Mouse (Mus musculus): ENCODE data around the gene Usp39. TPM values are rescaled to one million over a fixed set of nuclear protein-coding genes. Genes with fewer than 3 reads are reported as not detected.

The Usp39 gene
- polyA plus RNA-seq, 1 experiment from 2014 or later = 46.6 TPM

DNA sequence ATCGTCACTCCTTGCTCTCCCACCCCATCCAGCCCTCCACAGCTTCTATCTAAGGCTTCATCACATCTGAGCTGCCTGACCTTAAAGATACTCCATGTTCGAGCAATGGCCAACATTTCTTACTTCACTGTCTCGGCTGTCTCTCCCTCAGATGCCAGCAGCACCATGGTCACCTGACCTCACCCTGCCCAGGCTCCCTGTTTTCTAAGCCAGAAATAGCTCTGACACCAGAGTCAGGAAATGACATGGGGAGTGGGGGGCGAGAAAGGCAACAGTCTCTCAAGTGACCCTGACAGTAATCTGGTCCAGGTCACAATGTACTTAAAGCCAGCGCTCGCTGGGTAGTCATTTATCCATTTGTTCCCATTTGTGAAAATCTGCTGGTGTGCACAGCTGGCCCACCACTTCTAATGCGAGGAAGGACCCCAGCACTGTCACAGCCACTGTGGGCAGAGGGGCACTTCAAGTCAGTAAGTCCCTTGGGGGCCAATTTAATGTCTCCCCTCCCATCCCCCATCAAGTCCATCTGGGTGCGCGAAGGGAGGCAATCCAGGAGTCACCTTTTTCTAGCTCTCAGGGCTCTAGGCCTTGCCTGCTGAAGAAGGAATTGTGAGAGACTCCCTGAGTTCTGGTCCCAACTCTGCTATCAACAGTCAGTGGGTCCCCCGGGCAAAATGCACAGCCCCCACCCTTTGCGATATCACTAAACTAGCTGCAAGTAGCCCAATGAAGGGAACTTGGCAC lies 31.7 kb downstream of the Usp39 start:
- Histone ChIP-seq H3K4me2 (ENCODE audit: low read depth, low read length) (no peak overlapping the region), H3K4me1 (ENCODE audit: control insufficient read depth, insufficient read depth, low read length) (no peaks in the 10 kb centered on the region), H3K9me3 (ENCODE audit: control insufficient read depth, low read length) (no peaks in the 10 kb centered on the region), H3K27me3 (replicated peaks; ENCODE audit: control insufficient read depth, insufficient read depth, low read length) (no peaks in the 10 kb centered on the region), H3K4me3 (ENCODE audit: low read depth, low read length) (no peak overlapping the region), H3K36me3 (ENCODE audit: control insufficient read depth, insufficient read depth, low read length) (peaks cover 35% of the 10 kb centered on the region), H3K9ac (ENCODE audit: low read depth, low read length) (no peak overlapping the region), H3K27ac (replicated peaks; ENCODE audit: low read depth, low read length) (no peak overlapping the region)
- WGBS = 85% methylated on average over 11 of the region's 11 CpGs
- no peak for DNase-seq (ENCODE audit: low spot score)
- ATAC-seq (ENCODE audit: low read depth) = no peak

DNA sequence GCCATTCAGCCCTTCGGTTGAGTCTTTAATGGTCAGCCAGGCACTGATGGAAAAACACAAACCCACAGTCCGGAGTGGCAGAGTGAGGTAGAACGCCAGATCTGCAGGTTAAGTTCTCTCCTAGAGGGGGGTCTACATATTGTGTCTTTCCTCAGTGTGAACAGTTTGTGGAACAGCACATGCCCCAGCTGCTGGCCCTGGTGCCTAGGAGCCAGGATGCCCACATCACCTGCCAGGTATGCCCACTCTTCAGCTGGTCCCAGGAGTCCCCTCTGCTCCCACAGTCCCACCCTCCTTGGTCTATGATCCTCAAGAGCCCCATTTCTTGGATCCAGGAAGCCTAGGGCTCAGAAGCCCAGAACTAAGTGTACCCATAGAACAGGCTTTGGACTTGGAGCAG lies 32.8 kb downstream of the Usp39 start:
- no peak overlapping the region for H3K4me3 ChIP-seq (ENCODE audit: low read depth, low read length)
- H3K27me3 ChIP-seq (replicated peaks; ENCODE audit: control insufficient read depth, insufficient read depth, low read length) = no peaks in the 10 kb centered on the region
- no peaks in the 10 kb centered on the region for H3K9me3 ChIP-seq (ENCODE audit: control insufficient read depth, low read length)
- H3K9ac ChIP-seq (ENCODE audit: low read depth, low read length) = no peak overlapping the region
- ATAC-seq (ENCODE audit: low read depth) = no peak
- H3K27ac ChIP-seq (replicated peaks; ENCODE audit: low read depth, low read length) = no peak overlapping the region
- 89% methylated on average over 3 of the region's 3 CpGs for WGBS
- no peak overlapping the region for H3K4me2 ChIP-seq (ENCODE audit: low read depth, low read length)
- DNase-seq (ENCODE audit: low spot score) = no peak
- no peaks in the 10 kb centered on the region for H3K4me1 ChIP-seq (ENCODE audit: control insufficient read depth, insufficient read depth, low read length)
- H3K36me3 ChIP-seq (ENCODE audit: control insufficient read depth, insufficient read depth, low read length) = peaks cover 24% of the 10 kb centered on the region; the same call in 1 of the 2 replicates

DNA sequence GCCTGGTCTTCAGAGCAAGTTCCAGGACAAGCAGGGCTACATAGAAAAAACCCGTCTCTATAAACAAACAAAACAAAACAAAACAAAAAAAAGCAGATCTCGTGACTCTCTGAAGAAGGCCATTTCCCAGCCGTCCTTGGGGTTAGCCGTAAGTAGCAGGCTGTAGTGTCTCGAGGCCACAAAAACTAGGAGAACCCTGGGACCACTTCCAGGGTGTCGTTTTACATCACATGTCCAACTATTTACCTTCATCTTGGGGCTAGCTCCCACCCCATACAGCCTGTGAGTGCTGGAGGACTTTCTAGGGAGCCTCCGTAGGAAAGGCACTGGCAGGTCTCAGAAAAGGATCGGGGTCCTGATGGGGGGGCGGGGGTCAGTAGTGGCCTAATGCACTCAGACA lies 41.5 kb downstream of the Usp39 start:
- Histone ChIP-seq H3K4me1 (ENCODE audit: control insufficient read depth, insufficient read depth, low read length) (no peaks in the 10 kb centered on the region), H3K27me3 (replicated peaks; ENCODE audit: control insufficient read depth, insufficient read depth, low read length) (no peaks in the 10 kb centered on the region), H3K4me3 (ENCODE audit: low read depth, low read length) (no peak overlapping the region), H3K9ac (ENCODE audit: low read depth, low read length) (no peak overlapping the region), H3K36me3 (ENCODE audit: control insufficient read depth, insufficient read depth, low read length) (no peaks in the 10 kb centered on the region), H3K9me3 (ENCODE audit: control insufficient read depth, low read length) (no peaks in the 10 kb centered on the region), H3K27ac (replicated peaks; ENCODE audit: low read depth, low read length) (no peak overlapping the region), H3K4me2 (ENCODE audit: low read depth, low read length) (no peak overlapping the region)
- 35% methylated on average over 9 of the region's 9 CpGs for WGBS
- ATAC-seq (ENCODE audit: low read depth) (no peak), DNase-seq (ENCODE audit: low spot score) (no peak)

DNA sequence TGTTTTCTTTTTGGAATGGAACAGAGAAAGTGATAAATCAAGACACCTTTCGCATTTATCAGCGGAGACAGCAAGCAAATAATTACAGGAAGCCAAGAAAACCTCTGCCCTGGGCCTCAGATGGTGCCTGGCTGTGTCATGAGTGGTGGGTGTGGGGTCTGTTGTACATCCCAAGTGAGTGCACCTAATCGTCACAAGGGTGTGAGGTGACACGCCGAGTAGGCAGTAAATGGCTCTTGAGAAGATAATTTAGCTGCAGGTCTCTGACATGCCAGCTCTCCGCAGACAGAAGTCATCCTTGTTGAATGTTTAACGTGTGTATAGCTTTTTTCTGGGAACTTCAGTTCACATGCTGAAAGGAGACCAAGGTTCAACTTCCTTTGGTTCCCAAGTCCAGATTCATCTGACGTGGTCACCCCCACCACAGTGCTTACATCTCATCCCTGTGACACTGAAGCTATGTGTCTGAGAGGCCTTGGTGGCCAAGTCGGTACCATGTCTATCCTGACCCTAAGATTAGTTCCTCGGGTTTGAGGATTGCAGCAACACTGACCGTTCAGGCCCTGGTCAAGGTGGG lies 42.5 kb downstream of the Usp39 start:
- Histone ChIP-seq H3K36me3 (ENCODE audit: control insufficient read depth, insufficient read depth, low read length) (no peaks in the 10 kb centered on the region), H3K9ac (ENCODE audit: low read depth, low read length) (no peak overlapping the region), H3K4me2 (ENCODE audit: low read depth, low read length) (no peak overlapping the region), H3K27me3 (replicated peaks; ENCODE audit: control insufficient read depth, insufficient read depth, low read length) (no peaks in the 10 kb centered on the region), H3K27ac (replicated peaks; ENCODE audit: low read depth, low read length) (no peak overlapping the region), H3K9me3 (ENCODE audit: control insufficient read depth, low read length) (no peaks in the 10 kb centered on the region), H3K4me1 (ENCODE audit: control insufficient read depth, insufficient read depth, low read length) (no peaks in the 10 kb centered on the region), H3K4me3 (ENCODE audit: low read depth, low read length) (no peak overlapping the region)
- 87% methylated on average over 11 of the region's 11 CpGs for WGBS
- no peak for DNase-seq (ENCODE audit: low spot score)
- ATAC-seq (ENCODE audit: low read depth) = no peak

DNA sequence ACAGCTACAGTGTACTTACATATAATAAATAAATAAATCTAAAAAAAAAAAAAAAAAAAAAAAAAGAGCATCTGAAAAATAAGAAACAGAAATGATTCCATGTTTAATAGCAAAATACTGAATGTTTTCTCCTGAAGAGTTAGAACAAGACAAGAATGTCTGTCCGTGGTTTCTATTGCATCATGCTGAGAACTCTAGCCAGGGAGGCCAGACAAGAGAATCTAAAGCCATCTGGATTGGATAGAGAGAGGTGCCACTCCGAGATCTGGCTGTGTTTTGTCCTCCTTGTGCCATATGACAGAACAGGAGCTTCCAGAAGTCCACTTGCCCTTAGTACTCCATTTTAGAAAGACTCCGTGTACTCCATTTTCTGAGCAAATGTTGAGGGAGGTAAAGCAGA lies 47.2 kb downstream of the Usp39 start:
- 60% methylated on average over 3 of the region's 3 CpGs for WGBS
- H3K4me1 ChIP-seq (ENCODE audit: control insufficient read depth, insufficient read depth, low read length) = no peaks in the 10 kb centered on the region

DNA sequence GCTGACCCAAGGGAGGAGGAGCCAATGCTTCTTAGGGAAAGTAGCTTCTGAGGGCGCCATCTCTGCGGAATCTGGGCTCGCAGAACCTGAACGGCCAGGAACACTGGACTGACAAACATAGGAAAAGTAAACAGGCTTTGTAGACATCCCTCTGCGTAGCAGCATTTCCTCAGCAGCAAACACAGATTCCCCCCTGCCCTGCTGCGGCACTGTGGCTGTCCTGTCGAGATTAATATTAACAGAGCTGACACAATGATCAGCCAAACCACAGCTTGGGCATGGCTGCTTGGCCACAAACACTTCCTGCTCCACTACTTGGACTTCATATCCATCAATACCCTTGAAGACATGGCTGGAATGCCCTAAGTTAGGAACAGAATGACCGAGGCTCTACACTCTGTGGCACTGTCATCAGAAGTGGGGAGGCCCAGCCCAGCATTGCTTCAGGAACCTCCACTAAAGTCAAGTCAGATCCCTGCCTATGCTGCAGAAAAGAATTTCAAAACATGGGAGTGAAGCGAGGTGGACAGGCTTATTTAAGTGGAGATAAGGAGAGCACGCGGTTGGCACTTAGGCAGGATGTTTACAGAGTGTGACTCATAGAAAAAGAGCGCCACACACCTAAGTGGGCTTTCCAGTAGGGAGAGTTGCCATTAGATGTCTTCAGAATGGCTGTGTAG lies 51.9 kb downstream of the Usp39 start:
- DNase-seq (ENCODE audit: low spot score) = no peak
- ATAC-seq (ENCODE audit: low read depth) = no peak
- Histone ChIP-seq H3K27me3 (replicated peaks; ENCODE audit: control insufficient read depth, insufficient read depth, low read length) (no peaks in the 10 kb centered on the region), H3K4me3 (ENCODE audit: low read depth, low read length) (no peak overlapping the region), H3K27ac (replicated peaks; ENCODE audit: low read depth, low read length) (no peak overlapping the region), H3K36me3 (ENCODE audit: control insufficient read depth, insufficient read depth, low read length) (no peaks in the 10 kb centered on the region), H3K9ac (ENCODE audit: low read depth, low read length) (no peak overlapping the region), H3K4me2 (ENCODE audit: low read depth, low read length) (no peak overlapping the region), H3K9me3 (ENCODE audit: control insufficient read depth, low read length) (no peaks in the 10 kb centered on the region), H3K4me1 (ENCODE audit: control insufficient read depth, insufficient read depth, low read length) (no peaks in the 10 kb centered on the region)
- WGBS = 79% methylated on average over 12 of the region's 12 CpGs

More for the DNA sequence above, 47.2 kb downstream of the Usp39 start:
- Histone ChIP-seq H3K4me3 (ENCODE audit: low read depth, low read length) (no peak overlapping the region), H3K9ac (ENCODE audit: low read depth, low read length) (no peak overlapping the region), H3K27me3 (replicated peaks; ENCODE audit: control insufficient read depth, insufficient read depth, low read length) (no peaks in the 10 kb centered on the region), H3K4me2 (ENCODE audit: low read depth, low read length) (no peak overlapping the region), H3K27ac (replicated peaks; ENCODE audit: low read depth, low read length) (no peak overlapping the region), H3K36me3 (ENCODE audit: control insufficient read depth, insufficient read depth, low read length) (no peaks in the 10 kb centered on the region), H3K9me3 (ENCODE audit: control insufficient read depth, low read length) (no peaks in the 10 kb centered on the region)
- ATAC-seq (ENCODE audit: low read depth) (no peak), DNase-seq (ENCODE audit: low spot score) (no peak)

DNA sequence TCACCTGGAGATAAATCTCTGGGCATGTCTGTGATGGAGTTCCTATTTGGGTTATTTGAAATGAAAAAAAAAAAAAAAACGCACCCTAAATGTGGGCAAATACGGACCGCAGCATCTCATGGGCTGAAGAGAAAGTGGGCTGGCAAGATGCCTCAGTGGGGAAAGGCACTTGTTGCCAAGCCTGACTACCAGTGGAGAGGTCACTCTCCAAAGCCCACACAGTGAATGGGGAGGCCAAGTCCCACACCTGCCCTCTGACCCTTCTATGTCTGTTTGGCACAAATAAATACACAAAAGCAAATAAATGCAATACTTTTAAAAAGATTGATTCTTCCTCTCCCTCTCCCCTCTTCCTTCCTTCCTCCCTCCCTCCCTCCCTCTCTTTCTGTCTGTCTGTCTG lies 55.5 kb downstream of the Usp39 start:
- Histone ChIP-seq H3K4me2 (ENCODE audit: low read depth, low read length) (no peak overlapping the region), H3K27ac (replicated peaks; ENCODE audit: low read depth, low read length) (no peak overlapping the region), H3K4me1 (ENCODE audit: control insufficient read depth, insufficient read depth, low read length) (no peaks in the 10 kb centered on the region), H3K9me3 (ENCODE audit: control insufficient read depth, low read length) (no peaks in the 10 kb centered on the region), H3K27me3 (replicated peaks; ENCODE audit: control insufficient read depth, insufficient read depth, low read length) (no peaks in the 10 kb centered on the region), H3K9ac (ENCODE audit: low read depth, low read length) (no peak overlapping the region), H3K4me3 (ENCODE audit: low read depth, low read length) (no peak overlapping the region), H3K36me3 (ENCODE audit: control insufficient read depth, insufficient read depth, low read length) (no peaks in the 10 kb centered on the region)
- WGBS = 77% methylated on average over 3 of the region's 3 CpGs
- ATAC-seq (ENCODE audit: low read depth) = no peak
- no peak for DNase-seq (ENCODE audit: low spot score)

DNA sequence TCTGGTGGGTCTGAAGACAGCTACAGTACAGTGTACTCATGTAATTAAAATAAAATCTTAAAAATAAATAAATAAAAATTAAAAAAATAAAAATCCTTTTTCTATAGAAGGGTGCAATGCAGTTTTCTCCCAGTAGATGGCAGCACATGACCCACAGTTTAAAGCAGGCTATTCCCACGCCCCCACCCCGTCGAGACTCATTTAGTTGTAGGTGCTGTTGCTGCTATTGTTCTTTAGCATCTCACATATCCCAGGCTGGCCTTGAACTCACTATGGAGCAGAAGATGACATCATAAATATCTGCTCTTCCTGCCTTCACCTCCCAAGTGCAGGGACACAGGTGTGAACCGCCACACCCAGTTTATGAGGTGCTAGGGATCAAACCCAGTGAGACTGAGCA lies 61.1 kb downstream of the Usp39 start:
- WGBS = 19% methylated on average over 4 of the region's 4 CpGs
- Histone ChIP-seq H3K27ac (replicated peaks; ENCODE audit: low read depth, low read length) (no peak overlapping the region), H3K36me3 (ENCODE audit: control insufficient read depth, insufficient read depth, low read length) (no peaks in the 10 kb centered on the region), H3K9me3 (ENCODE audit: control insufficient read depth, low read length) (no peaks in the 10 kb centered on the region), H3K9ac (ENCODE audit: low read depth, low read length) (no peak overlapping the region), H3K27me3 (replicated peaks; ENCODE audit: control insufficient read depth, insufficient read depth, low read length) (no peaks in the 10 kb centered on the region), H3K4me1 (ENCODE audit: control insufficient read depth, insufficient read depth, low read length) (no peaks in the 10 kb centered on the region), H3K4me2 (ENCODE audit: low read depth, low read length) (no peak overlapping the region), H3K4me3 (ENCODE audit: low read depth, low read length) (no peak overlapping the region)
- ATAC-seq (ENCODE audit: low read depth) = no peak
- peak; percentile 49 for DNase-seq (ENCODE audit: low spot score)
